Comparison of ENCODE assay signal across 21 mouse cellular contexts in genomic region chr4:134868490-134868889, GRCm38 (mm10). TPM values are rescaled to one million over a fixed set of nuclear protein-coding genes. Genes with fewer than 3 reads are reported as not detected.
DNase-seq lines count a peak whose midpoint lies in the region; ATAC-seq and TF ChIP-seq lines count a peak whose summit lies in the region.
"Had no signal": no experiment of that assay in that cellular context is flagged by ENCODE, and none has a peak within 500 bp of the region (broad histone marks: within the 10 kb centered on the region; RNA-seq: fewer than 3 reads in every experiment).

No protein-coding gene starts in this region.

- H3K4me2 ChIP-seq in forebrain, embryonic 14.5 days (ENCODE audit: low read length): no peak overlapping the region
- peak overlapping the region; percentile 82 for H3K4me2 ChIP-seq in liver, embryonic 11.5 days
- H3K4me2 ChIP-seq: neural tube, embryonic 12.5 days had no signal

- no peak for TF ChIP-seq CTCF in spleen, adult 2 months (IDR thresholded peaks at IDR 0.05; ENCODE audit: extremely low read depth, insufficient read depth, insufficient read length, insufficient replicate concordance)

- H3K4me1 ChIP-seq in forebrain, embryonic 10.5 days: peaks cover 17% of the 10 kb centered on the region
- no peaks in the 10 kb centered on the region for H3K4me1 ChIP-seq in forebrain, embryonic 14.5 days (ENCODE audit: control insufficient read depth, insufficient read depth, low read length)
- no peaks in the 10 kb centered on the region for H3K4me1 ChIP-seq in spleen, adult 2 months (ENCODE audit: control insufficient read depth, insufficient read depth, insufficient read length)
- peaks cover 42% of the 10 kb centered on the region for H3K4me1 ChIP-seq in liver, embryonic 11.5 days (replicated peaks; ENCODE audit: control insufficient read depth, insufficient read depth, low read length)
- H3K4me1 ChIP-seq: neural tube, embryonic 12.5 days had no signal

- no peak overlapping the region for H3K9ac ChIP-seq in forebrain, embryonic 14.5 days (ENCODE audit: low read length)
- H3K9ac ChIP-seq in liver, embryonic 11.5 days (ENCODE audit: low read depth, low read length): peak overlapping the region; percentile 66
- H3K9ac ChIP-seq: neural tube, embryonic 12.5 days had no signal

- H3K4me3 ChIP-seq in forebrain, embryonic 10.5 days: no peak overlapping the region
- H3K4me3 ChIP-seq in forebrain, embryonic 14.5 days (ENCODE audit: low read depth, low read length): no peak overlapping the region
- H3K4me3 ChIP-seq in spleen, adult 2 months (ENCODE audit: extremely low read depth, insufficient read depth, insufficient read length): no peak overlapping the region
- H3K4me3 ChIP-seq in liver, embryonic 11.5 days (ENCODE audit: low read depth, low read length): peak overlapping the region; percentile 46
- H3K4me3 ChIP-seq: neural tube, embryonic 12.5 days had no signal

- DNase-seq in forebrain, embryonic 10.5 days (ENCODE audit: extremely low spot score, low spot score): no peak
- no peak for DNase-seq in forebrain, embryonic 14.5 days (ENCODE audit: low spot score)
- DNase-seq in spleen, adult 2 months (ENCODE audit: low read depth in 1 of 2, low spot score in 2 of 2): no peak
- no peak for DNase-seq in spleen, postnatal 36 days (ENCODE audit: low spot score in 2 of 2)
- DNase-seq in liver, embryonic 11.5 days (ENCODE audit: low spot score): no peak
- no peak for DNase-seq in thymus, adult 18-20 months
- DNase-seq in testis, postnatal 10 days (ENCODE audit: low spot score): no peak
- DNase-seq: adrenal gland, postnatal 25 days; cerebellum, postnatal 10 days; gastrocnemius, postnatal 25 days; kidney, adult 2 months; kidney, postnatal 25 days; lung, postnatal 36 days; thymus, postnatal 25 days had no signal

- TF ChIP-seq POLR2A in spleen, adult 2 months (IDR thresholded peaks at IDR 0.05; ENCODE audit: low read depth, low read length): no peak

- no peak for ATAC-seq in forebrain, embryonic 14.5 days
- no peak for ATAC-seq in liver, embryonic 11.5 days (replicated peaks; ENCODE audit: low FRiP score)
- no peak for ATAC-seq in frontal cortex, adult (ENCODE audit: low TSS enrichment)
- ATAC-seq: activated CD4-positive, CD25-positive, alpha-beta regulatory T cell, adult 4 months; Patski had no signal

- H3K9me3 ChIP-seq in forebrain, embryonic 10.5 days: no peaks in the 10 kb centered on the region
- no peaks in the 10 kb centered on the region for H3K9me3 ChIP-seq in forebrain, embryonic 14.5 days (replicated peaks; ENCODE audit: control insufficient read depth, low read length)
- H3K9me3 ChIP-seq in liver, embryonic 11.5 days (ENCODE audit: control insufficient read depth, low read length): no peaks in the 10 kb centered on the region
- H3K9me3 ChIP-seq: hindbrain, embryonic 10.5 days; neural tube, embryonic 12.5 days had no signal

- H3K27me3 ChIP-seq in forebrain, embryonic 10.5 days (ENCODE audit: poor library complexity, severe bottlenecking): peaks cover 41% of the 10 kb centered on the region
- peaks cover 13% of the 10 kb centered on the region; the same call in 1 of the 2 replicates for H3K27me3 ChIP-seq in forebrain, embryonic 14.5 days (replicated peaks; ENCODE audit: control insufficient read depth, insufficient read depth, low read length)
- H3K27me3 ChIP-seq in spleen, adult 2 months (ENCODE audit: control insufficient read depth, insufficient read depth, low read length): peaks cover 1% of the 10 kb centered on the region; the same call in 1 of the 2 replicates
- no peaks in the 10 kb centered on the region for H3K27me3 ChIP-seq in liver, embryonic 11.5 days (replicated peaks; ENCODE audit: control insufficient read depth, insufficient read depth, low read length)
- H3K27me3 ChIP-seq: Patski had no signal

- H3K27ac ChIP-seq in forebrain, embryonic 10.5 days: peak overlapping the region; percentile 32; the same call in 1 of the 2 replicates
- H3K27ac ChIP-seq in forebrain, embryonic 14.5 days (ENCODE audit: low read depth, low read length): no peak overlapping the region
- peak overlapping the region; percentile 42; the same call in 1 of the 2 replicates for H3K27ac ChIP-seq in spleen, adult 2 months (ENCODE audit: insufficient read depth, low read length)
- peak overlapping the region; percentile 94 for H3K27ac ChIP-seq in liver, embryonic 11.5 days (ENCODE audit: low read depth, low read length)
- H3K27ac ChIP-seq: hindbrain, embryonic 10.5 days; neural tube, embryonic 12.5 days; stomach, postnatal 0 days had no signal

- WGBS in forebrain, embryonic 10.5 days: 22% methylated on average over 9 of the region's 9 CpGs
- 23% methylated on average over 9 of the region's 9 CpGs for WGBS in forebrain, embryonic 14.5 days
- WGBS in spleen, adult 2 months: 42% methylated on average over 9 of the region's 9 CpGs
- 23% methylated on average over 9 of the region's 9 CpGs for WGBS in liver, embryonic 11.5 days

- no peaks in the 10 kb centered on the region for H3K36me3 ChIP-seq in forebrain, embryonic 10.5 days (replicated peaks)
- no peaks in the 10 kb centered on the region for H3K36me3 ChIP-seq in forebrain, embryonic 14.5 days (ENCODE audit: control insufficient read depth, insufficient read depth, low read length)
- no peaks in the 10 kb centered on the region for H3K36me3 ChIP-seq in spleen, adult 2 months (ENCODE audit: control insufficient read depth, insufficient read depth, low read length)
- no peaks in the 10 kb centered on the region; the same call in 1 of the 2 replicates for H3K36me3 ChIP-seq in liver, embryonic 11.5 days (ENCODE audit: control insufficient read depth, insufficient read depth, low read length)
- H3K36me3 ChIP-seq: hindbrain, embryonic 10.5 days; neural tube, embryonic 12.5 days had no signal

RNA-seq across cellular contexts. Expression of gene Rhd, which starts 4.2 kb away (rescaled TPM):
- 10.6 and 14.5 TPM in 2 replicates for polyA plus RNA-seq in forebrain, embryonic 10.5 days (2016; fragmentation: Nextera tagmentation; extraction: Ambion mirVana)
- 0.85 and 0.99 TPM in 2 replicates for polyA plus RNA-seq in forebrain, embryonic 14.5 days (2014; fragmentation: Nextera tagmentation; extraction: Ambion mirVana)
- 69.5 and 84.0 TPM in 2 replicates for polyA plus RNA-seq in spleen, adult 2 months (2012; rRNA removed)
- polyA plus RNA-seq in liver, embryonic 11.5 days (2014; fragmentation: Nextera tagmentation; extraction: Ambion mirVana): 213 and 235 TPM in 2 replicates
- polyA plus RNA-seq: liver, adult 2 months had no signal

RNA-seq across cellular contexts. Expression of gene Maco1, which starts 15.3 kb away (rescaled TPM):
- 33.0 and 35.0 TPM in 2 replicates for polyA plus RNA-seq in forebrain, embryonic 10.5 days (2016; fragmentation: Nextera tagmentation; extraction: Ambion mirVana)
- polyA plus RNA-seq in forebrain, embryonic 14.5 days (2014; fragmentation: Nextera tagmentation; extraction: Ambion mirVana): 81.9 and 92.5 TPM in 2 replicates
- 6.5 and 8.5 TPM in 2 replicates for polyA plus RNA-seq in spleen, adult 2 months (2012; rRNA removed)
- polyA plus RNA-seq in liver, embryonic 11.5 days (2014; fragmentation: Nextera tagmentation; extraction: Ambion mirVana): 26.3 and 28.3 TPM in 2 replicates

RNA-seq across cellular contexts. Expression of gene Tmem50a, which starts 46.3 kb away (rescaled TPM):
- polyA plus RNA-seq in forebrain, embryonic 10.5 days (2016; fragmentation: Nextera tagmentation; extraction: Ambion mirVana): 107 and 112 TPM in 2 replicates
- 166 and 178 TPM in 2 replicates for polyA plus RNA-seq in forebrain, embryonic 14.5 days (2014; fragmentation: Nextera tagmentation; extraction: Ambion mirVana)
- polyA plus RNA-seq in spleen, adult 2 months (2012; rRNA removed): 83.2 and 90.6 TPM in 2 replicates
- 129 and 131 TPM in 2 replicates for polyA plus RNA-seq in liver, embryonic 11.5 days (2014; fragmentation: Nextera tagmentation; extraction: Ambion mirVana)

RNA-seq across cellular contexts. Expression of gene Rsrp1, which starts 54.9 kb away (rescaled TPM):
- polyA plus RNA-seq in forebrain, embryonic 10.5 days (2016; fragmentation: Nextera tagmentation; extraction: Ambion mirVana): 278 and 295 TPM in 2 replicates
- 363 and 474 TPM in 2 replicates for polyA plus RNA-seq in forebrain, embryonic 14.5 days (2014; fragmentation: Nextera tagmentation; extraction: Ambion mirVana)
- polyA plus RNA-seq in spleen, adult 2 months (2012; rRNA removed): 691 and 1,139 TPM in 2 replicates
- polyA plus RNA-seq in liver, embryonic 11.5 days (2014; fragmentation: Nextera tagmentation; extraction: Ambion mirVana): 360 and 390 TPM in 2 replicates
